In the genomic region with DNA sequence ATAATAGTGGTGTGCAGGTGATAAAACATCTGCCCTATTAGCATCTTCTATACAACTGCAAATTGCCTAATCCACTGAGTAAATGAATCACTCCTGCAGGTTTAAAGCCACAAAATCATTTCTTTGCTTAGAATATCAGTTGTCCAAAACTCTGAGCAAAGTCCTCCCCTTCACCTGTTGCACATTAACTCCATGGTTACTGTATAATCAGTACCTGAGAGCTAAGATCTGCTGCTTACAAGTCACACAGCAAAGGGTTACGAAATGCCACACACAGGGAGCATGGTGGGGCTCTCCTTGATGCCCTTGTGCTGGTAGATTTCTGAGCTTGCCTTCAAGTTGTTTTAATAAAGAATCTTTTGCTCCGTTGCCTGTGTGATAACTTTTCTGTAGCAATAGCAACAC, we compare ENCODE assay signal across 20 mouse cellular contexts. TPM values are rescaled to one million over a fixed set of nuclear protein-coding genes. Genes with fewer than 3 reads are reported as not detected.
DNase-seq lines count a peak whose midpoint lies in the region; ATAC-seq lines count a peak whose summit lies in the region.
"Had no signal": no experiment of that assay in that cellular context is flagged by ENCODE, and none has a peak within 500 bp of the region (broad histone marks: within the 10 kb centered on the region; RNA-seq: fewer than 3 reads in every experiment).

No protein-coding gene starts in this region.

- peak overlapping the region; percentile 92 for H3K27ac ChIP-seq in intestine, embryonic 16.5 days (ENCODE audit: low read length)
- peak overlapping the region; percentile 33; the same call in 1 of the 2 replicates for H3K27ac ChIP-seq in kidney, embryonic 14.5 days (ENCODE audit: low read depth, low read length)
- peak overlapping the region; percentile 63 for H3K27ac ChIP-seq in liver, embryonic 11.5 days (ENCODE audit: low read depth, low read length)
- H3K27ac ChIP-seq in stomach, embryonic 15.5 days: peak overlapping the region; percentile 26; the same call in 1 of the 2 replicates
- H3K27ac ChIP-seq in hindbrain, embryonic 13.5 days: no peak overlapping the region
- H3K27ac ChIP-seq: gastrocnemius, adult 2 months; heart, adult 2 months; hindbrain, embryonic 15.5 days; macrophage; midbrain, embryonic 12.5 days had no signal

- ATAC-seq in intestine, embryonic 16.5 days: peak; percentile 87
- ATAC-seq in kidney, embryonic 14.5 days (ENCODE audit: low FRiP score, low TSS enrichment): peak; percentile 74; the same call in 1 of the 2 replicates
- ATAC-seq in liver, embryonic 11.5 days (replicated peaks; ENCODE audit: low FRiP score): peak; percentile 70
- peak; percentile 82 for ATAC-seq in stomach, embryonic 15.5 days (ENCODE audit: insufficient read depth, low FRiP score, low read depth)
- ATAC-seq in hindbrain, embryonic 13.5 days (ENCODE audit: low FRiP score): no peak
- ATAC-seq: forebrain, embryonic 16.5 days; Patski had no signal

- WGBS in intestine, embryonic 16.5 days: 66% methylated on average over 2 of the region's 2 CpGs
- 65% methylated on average over 2 of the region's 2 CpGs for WGBS in kidney, embryonic 14.5 days
- 75% methylated on average over 2 of the region's 2 CpGs for WGBS in liver, embryonic 11.5 days
- WGBS in stomach, embryonic 15.5 days: 75% methylated on average over 2 of the region's 2 CpGs
- 83% methylated on average over 2 of the region's 2 CpGs for WGBS in hindbrain, embryonic 13.5 days

- peak overlapping the region; percentile 49; the same call in 1 of the 2 replicates for H3K9ac ChIP-seq in intestine, embryonic 16.5 days (ENCODE audit: low read depth, low read length)
- H3K9ac ChIP-seq in kidney, embryonic 14.5 days (ENCODE audit: low read depth, low read length): no peak overlapping the region
- H3K9ac ChIP-seq in liver, embryonic 11.5 days (ENCODE audit: low read depth, low read length): no peak overlapping the region
- no peak overlapping the region for H3K9ac ChIP-seq in stomach, embryonic 15.5 days
- H3K9ac ChIP-seq in hindbrain, embryonic 13.5 days: no peak overlapping the region
- H3K9ac ChIP-seq: hindbrain, embryonic 15.5 days; midbrain, embryonic 12.5 days had no signal

- 0 out of 2 replicates have a peak overlapping the region, but pooled peaks have one; percentile 16 for H3K4me2 ChIP-seq in intestine, embryonic 16.5 days (ENCODE audit: low read depth, low read length)
- no peak overlapping the region for H3K4me2 ChIP-seq in kidney, embryonic 14.5 days (replicated peaks; ENCODE audit: low read depth, low read length)
- no peak overlapping the region for H3K4me2 ChIP-seq in liver, embryonic 11.5 days
- no peak overlapping the region for H3K4me2 ChIP-seq in stomach, embryonic 15.5 days
- H3K4me2 ChIP-seq in hindbrain, embryonic 13.5 days: no peak overlapping the region
- H3K4me2 ChIP-seq: hindbrain, embryonic 15.5 days; midbrain, embryonic 12.5 days had no signal

- no peak for DNase-seq in liver, embryonic 11.5 days (ENCODE audit: low spot score)
- DNase-seq in lung, postnatal 4 days: no peak
- no peak for DNase-seq in left cerebral cortex, adult 9 months (ENCODE audit: low spot score in 2 of 2)
- DNase-seq: B cell, adult 2 months; cerebellum, postnatal 14 days; gastrocnemius, adult 2 months; heart, adult 2 months; lung, adult 2 months; thymus, postnatal 14 days had no signal

- no peaks in the 10 kb centered on the region for H3K27me3 ChIP-seq in intestine, embryonic 16.5 days (replicated peaks; ENCODE audit: control insufficient read depth, insufficient read depth, low read length)
- H3K27me3 ChIP-seq in kidney, embryonic 14.5 days (ENCODE audit: control insufficient read depth, insufficient read depth, low read length): no peaks in the 10 kb centered on the region
- H3K27me3 ChIP-seq in liver, embryonic 11.5 days (replicated peaks; ENCODE audit: control insufficient read depth, insufficient read depth, low read length): no peaks in the 10 kb centered on the region
- H3K27me3 ChIP-seq in stomach, embryonic 15.5 days (replicated peaks): no peaks in the 10 kb centered on the region
- H3K27me3 ChIP-seq in hindbrain, embryonic 13.5 days: no peaks in the 10 kb centered on the region
- H3K27me3 ChIP-seq: hindbrain, embryonic 15.5 days; midbrain, embryonic 12.5 days; Patski had no signal

- no peak overlapping the region for H3K4me3 ChIP-seq in intestine, embryonic 16.5 days (ENCODE audit: low read length)
- no peak overlapping the region for H3K4me3 ChIP-seq in kidney, embryonic 14.5 days (ENCODE audit: low read length)
- no peak overlapping the region for H3K4me3 ChIP-seq in liver, embryonic 11.5 days (ENCODE audit: low read depth, low read length)
- no peak overlapping the region for H3K4me3 ChIP-seq in stomach, embryonic 15.5 days (replicated peaks)
- no peak overlapping the region for H3K4me3 ChIP-seq in hindbrain, embryonic 13.5 days
- H3K4me3 ChIP-seq: erythroblast, embryonic 14.5 days; gastrocnemius, adult 2 months; heart, adult 2 months; hindbrain, embryonic 15.5 days; midbrain, embryonic 12.5 days; myocyte had no signal

- peaks cover 11% of the 10 kb centered on the region for H3K4me1 ChIP-seq in intestine, embryonic 16.5 days (ENCODE audit: control insufficient read depth, insufficient read depth, low read length)
- no peaks in the 10 kb centered on the region for H3K4me1 ChIP-seq in kidney, embryonic 14.5 days (ENCODE audit: control insufficient read depth, insufficient read depth, low read length)
- no peaks in the 10 kb centered on the region for H3K4me1 ChIP-seq in liver, embryonic 11.5 days (replicated peaks; ENCODE audit: control insufficient read depth, insufficient read depth, low read length)
- H3K4me1 ChIP-seq in stomach, embryonic 15.5 days: no peaks in the 10 kb centered on the region
- H3K4me1 ChIP-seq in hindbrain, embryonic 13.5 days (replicated peaks): no peaks in the 10 kb centered on the region
- H3K4me1 ChIP-seq: hindbrain, embryonic 15.5 days; midbrain, embryonic 12.5 days had no signal

- H3K36me3 ChIP-seq in intestine, embryonic 16.5 days (ENCODE audit: control insufficient read depth, insufficient read depth, low read length): no peaks in the 10 kb centered on the region
- no peaks in the 10 kb centered on the region; the same call in 1 of the 2 replicates for H3K36me3 ChIP-seq in kidney, embryonic 14.5 days (ENCODE audit: control insufficient read depth, insufficient read depth, low read length)
- no peaks in the 10 kb centered on the region for H3K36me3 ChIP-seq in liver, embryonic 11.5 days (ENCODE audit: control insufficient read depth, insufficient read depth, low read length)
- H3K36me3 ChIP-seq in stomach, embryonic 15.5 days: no peaks in the 10 kb centered on the region
- peaks cover 11% of the 10 kb centered on the region for H3K36me3 ChIP-seq in hindbrain, embryonic 13.5 days
- H3K36me3 ChIP-seq: hindbrain, embryonic 15.5 days; midbrain, embryonic 12.5 days had no signal

- no peaks in the 10 kb centered on the region for H3K9me3 ChIP-seq in intestine, embryonic 16.5 days (ENCODE audit: control insufficient read depth, low read length)
- H3K9me3 ChIP-seq in kidney, embryonic 14.5 days (ENCODE audit: control insufficient read depth, low read length): no peaks in the 10 kb centered on the region
- H3K9me3 ChIP-seq in liver, embryonic 11.5 days (ENCODE audit: control insufficient read depth, low read length): no peaks in the 10 kb centered on the region
- no peaks in the 10 kb centered on the region for H3K9me3 ChIP-seq in stomach, embryonic 15.5 days
- H3K9me3 ChIP-seq in hindbrain, embryonic 13.5 days: no peaks in the 10 kb centered on the region
- H3K9me3 ChIP-seq: hindbrain, embryonic 15.5 days; midbrain, embryonic 12.5 days had no signal

RNA-seq across cellular contexts. Expression of a gene that starts 42.8 kb away (rescaled TPM):
- polyA plus RNA-seq in intestine, embryonic 16.5 days (2015; fragmentation: Nextera tagmentation; extraction: Ambion mirVana): 184 and 199 TPM in 2 replicates
- 80.2 and 86.4 TPM in 2 replicates for polyA plus RNA-seq in kidney, embryonic 14.5 days (2014; fragmentation: Nextera tagmentation; extraction: Ambion mirVana)
- 18.2 and 18.6 TPM in 2 replicates for polyA plus RNA-seq in liver, embryonic 11.5 days (2014; fragmentation: Nextera tagmentation; extraction: Ambion mirVana)
- polyA plus RNA-seq in stomach, embryonic 15.5 days (2015; fragmentation: Nextera tagmentation; extraction: Ambion mirVana): 143 and 162 TPM in 2 replicates
- 129 and 131 TPM in 2 replicates for polyA plus RNA-seq in hindbrain, embryonic 13.5 days (2015; fragmentation: Nextera tagmentation; extraction: Ambion mirVana)
- polyA plus RNA-seq: erythroblast, embryonic 14.5 days had no signal
